ENCODE assay signal across 21 mouse cellular contexts in genomic region chr9:107396397-107396796, GRCm38 (mm10). TPM values are rescaled to one million over a fixed set of nuclear protein-coding genes. Genes with fewer than 3 reads are reported as not detected.
DNase-seq lines count a peak whose midpoint lies in the region; ATAC-seq and TF ChIP-seq lines count a peak whose summit lies in the region.
"Had no signal": no experiment of that assay in that cellular context is flagged by ENCODE, and none has a peak within 500 bp of the region (broad histone marks: within the 10 kb centered on the region; RNA-seq: fewer than 3 reads in every experiment).

No protein-coding gene starts in this region.

- H3K4me3 ChIP-seq in gastrocnemius, adult 2 months: no peak overlapping the region
- H3K4me3 ChIP-seq in liver, postnatal 0 days (ENCODE audit: low read depth, low read length): no peak overlapping the region
- no peak overlapping the region for H3K4me3 ChIP-seq in liver, embryonic 12.5 days
- no peak overlapping the region for H3K4me3 ChIP-seq in CH12.LX (replicated peaks in 1 of 3; ENCODE audit: low read depth in 2 of 3, low read length in 2 of 3, poor library complexity in 1 of 3)
- H3K4me3 ChIP-seq: heart, embryonic 13.5 days; hindbrain, embryonic 15.5 days; midbrain, embryonic 10.5 days had no signal

- DNase-seq in gastrocnemius, adult 2 months: no peak
- DNase-seq in gastrocnemius, postnatal 10 days: no peak
- DNase-seq in liver, postnatal 0 days: no peak
- peak; percentile 8 for DNase-seq in CH12.LX (ENCODE audit: extremely low read depth)
- no peak for DNase-seq in spleen, adult 12 weeks (ENCODE audit: low spot score)
- DNase-seq: embryo, embryonic 11 days; heart, adult 11 months; heart, postnatal 4 days; kidney, adult 2 months; kidney, postnatal 14 days; lung, adult 18-20 months; lung, postnatal 36 days; thymus, postnatal 36 days had no signal

- 19% methylated on average over 4 of the region's 4 CpGs for WGBS in liver, postnatal 0 days (ENCODE audit: insufficient replicate concordance)
- WGBS in liver, embryonic 12.5 days (ENCODE audit: insufficient replicate concordance): 19% methylated on average over 4 of the region's 4 CpGs

- dilution Hi-C loops in CH12.LX (cut with MboI; ENCODE audit: extremely low pct_ligation_motif_present, extremely low pct_unique_long_range_greater_than_20kb, low sequenced_read_pairs): no loop called here

- no peak; the same call in 1 of the 2 replicates for TF ChIP-seq RAD21 in CH12.LX (IDR thresholded peaks at IDR 0.05; ENCODE audit: low read depth, low read length)

- H3K4me2 ChIP-seq in liver, postnatal 0 days (ENCODE audit: low read depth, low read length): no peak overlapping the region
- no peak overlapping the region for H3K4me2 ChIP-seq in liver, embryonic 12.5 days
- H3K4me2 ChIP-seq in CH12.LX (ENCODE audit: insufficient read depth, low read depth, poor library complexity, severe bottlenecking): no peak overlapping the region
- H3K4me2 ChIP-seq: heart, embryonic 13.5 days; hindbrain, embryonic 15.5 days had no signal

- H3K4me1 ChIP-seq in liver, postnatal 0 days (ENCODE audit: insufficient read depth): 0 out of 2 replicates have a peak, but pooled peaks cover 5% of the 10 kb centered on the region
- peaks cover 5% of the 10 kb centered on the region; the same call in 1 of the 2 replicates for H3K4me1 ChIP-seq in liver, embryonic 12.5 days
- peaks cover 3 to 7% of the 10 kb centered on the region in 2 experiments; a peak in 3 of 4 replicates for H3K4me1 ChIP-seq in CH12.LX (ENCODE audit: control insufficient read depth in 1 of 2, insufficient read depth in 2 of 2)

- no peak for ATAC-seq in liver, postnatal 0 days
- no peak for ATAC-seq in liver, embryonic 12.5 days
- ATAC-seq in common myeloid progenitor, adult 5-6 weeks (replicated peaks; ENCODE audit: low read depth, poor library complexity, severe bottlenecking): peak; percentile 60; the same call in 1 of the 2 replicates
- no peak for ATAC-seq in frontal cortex, adult (ENCODE audit: low TSS enrichment)
- ATAC-seq: forebrain, embryonic 16.5 days had no signal

- H3K27ac ChIP-seq in gastrocnemius, adult 2 months: no peak overlapping the region
- H3K27ac ChIP-seq in liver, postnatal 0 days (ENCODE audit: low read depth): no peak overlapping the region
- no peak overlapping the region for H3K27ac ChIP-seq in liver, embryonic 12.5 days
- no peak overlapping the region for H3K27ac ChIP-seq in CH12.LX (ENCODE audit: insufficient read depth, low read depth)
- H3K27ac ChIP-seq: heart, embryonic 13.5 days; hindbrain, embryonic 15.5 days; midbrain, embryonic 10.5 days had no signal

- H3K9me3 ChIP-seq in liver, postnatal 0 days (ENCODE audit: low read length): no peaks in the 10 kb centered on the region
- H3K9me3 ChIP-seq in liver, embryonic 12.5 days (replicated peaks): no peaks in the 10 kb centered on the region
- no peaks in the 10 kb centered on the region for H3K9me3 ChIP-seq in CH12.LX (replicated peaks; ENCODE audit: low read length)
- H3K9me3 ChIP-seq: heart, embryonic 13.5 days; hindbrain, embryonic 15.5 days; midbrain, embryonic 10.5 days had no signal

- H3K79me2 ChIP-seq in CH12.LX (replicated peaks; ENCODE audit: control insufficient read depth, extremely low read depth, insufficient read depth, poor library complexity, severe bottlenecking): no peaks in the 10 kb centered on the region

- H3K9ac ChIP-seq in liver, postnatal 0 days (replicated peaks): no peak overlapping the region
- H3K9ac ChIP-seq in liver, embryonic 12.5 days: no peak overlapping the region
- H3K9ac ChIP-seq in CH12.LX (ENCODE audit: insufficient read depth, low read depth): no peak overlapping the region
- H3K9ac ChIP-seq: heart, embryonic 13.5 days; hindbrain, embryonic 15.5 days had no signal

- no peak for TF ChIP-seq POLR2A in CH12.LX (IDR thresholded peaks at IDR 0.05; ENCODE audit: low read depth, low read length)

- peaks cover 52% of the 10 kb centered on the region for H3K27me3 ChIP-seq in liver, postnatal 0 days (ENCODE audit: insufficient read depth, low read length)
- H3K27me3 ChIP-seq in liver, embryonic 12.5 days (replicated peaks): peaks cover 92% of the 10 kb centered on the region
- H3K27me3 ChIP-seq in CH12.LX (replicated peaks): peaks cover 84% of the 10 kb centered on the region

- in situ Hi-C loops in CH12.LX (cut with MboI; ENCODE audit: low pct_ligation_motif_present, low pct_unique_long_range_greater_than_20kb, low sequenced_read_pairs): no loop called here

- intact Hi-C loops in gastrocnemius, adult 2 months (cut with DNase I): no loop called here

- TF ChIP-seq EP300 in liver, postnatal 0 days (IDR thresholded peaks at IDR 0.05; ENCODE audit: low read depth): no peak
- TF ChIP-seq EP300 in CH12.LX (IDR thresholded peaks at IDR 0.05; ENCODE audit: low read length): no peak

- no peaks in the 10 kb centered on the region for H3K36me3 ChIP-seq in liver, postnatal 0 days (replicated peaks; ENCODE audit: insufficient read depth, low read length)
- no peaks in the 10 kb centered on the region for H3K36me3 ChIP-seq in liver, embryonic 12.5 days
- H3K36me3 ChIP-seq in CH12.LX (replicated peaks in 1 of 2; ENCODE audit: control insufficient read depth in 1 of 2, insufficient read depth in 1 of 2, low read length in 1 of 2): no peaks in the 10 kb centered on the region
- H3K36me3 ChIP-seq: heart, embryonic 13.5 days; hindbrain, embryonic 15.5 days; midbrain, embryonic 10.5 days had no signal

- TF ChIP-seq CTCF in gastrocnemius, adult 2 months (IDR thresholded peaks at IDR 0.05): peak; percentile 20; the same call in 1 of the 2 replicates
- peak; percentile 40 for TF ChIP-seq CTCF in liver, postnatal 0 days (IDR thresholded peaks at IDR 0.05; ENCODE audit: low read depth)
- TF ChIP-seq CTCF in CH12.LX (conservative IDR thresholded peaks at IDR 0.05 in 1 of 2, IDR thresholded peaks at IDR 0.05 in 1 of 2; ENCODE audit: low read depth in 2 of 2, low read length in 2 of 2): peak; percentile 11 to 52; a peak in 2 of 4 replicates

TF ChIP-seq in CH12.LX, 34 proteins besides CTCF, POLR2A, EP300 and RAD21:
- no peak for TF ChIP-seq RCOR1 (conservative IDR thresholded peaks at IDR 0.05; ENCODE audit: low read depth, low read length)
- no peak for TF ChIP-seq ZNF384 (IDR thresholded peaks at IDR 0.05; ENCODE audit: low read depth, low read length)
- TF ChIP-seq SMC3 (IDR thresholded peaks at IDR 0.05; ENCODE audit: low read depth, low read length): peak; percentile 20
- TF ChIP-seq NELFE (IDR thresholded peaks at IDR 0.05; ENCODE audit: low read depth, low read length): no peak

RNA-seq across cellular contexts. Expression of gene Cacna2d2, which starts 3.0 kb away (rescaled TPM):
- total RNA-seq in gastrocnemius, adult 2 months (2021): under 1 TPM; 0.28 to 0.73 TPM
- total RNA-seq in gastrocnemius, postnatal 10 days (2021): 1 to 10 TPM; 2.1 to 2.4 TPM
- polyA plus RNA-seq in liver, postnatal 0 days (2015; fragmentation: Nextera tagmentation; extraction: Ambion mirVana): not detected in 2 replicates
- polyA plus RNA-seq in liver, embryonic 12.5 days (2016; fragmentation: Nextera tagmentation; extraction: Ambion mirVana): 0.02 and 0.13 TPM in 2 replicates
- total RNA-seq in CH12.LX (2012; rRNA removed): 0.04 TPM in 1 of 2 replicates, not detected in the other
- total RNA-seq in CH12.LX (2014; rRNA removed): not detected in 2 replicates
- polyA plus RNA-seq in CH12.LX (2012; ENCODE audit: insufficient read length, low read depth): not detected in 2 replicates
- 0.19 and 0.37 TPM in 2 replicates for total RNA-seq in common myeloid progenitor, adult 5-6 weeks (2017)
- total RNA-seq: monocyte, adult 5-6 weeks had no signal

RNA-seq across cellular contexts. Expression of gene 6430571L13Rik, which starts 56.0 kb away (rescaled TPM):
- total RNA-seq in gastrocnemius, adult 2 months (2021): 10 to 100 TPM; 37.9 to 49.6 TPM
- total RNA-seq in gastrocnemius, postnatal 10 days (2021): 10 to 100 TPM; 29.4 to 54.7 TPM
- polyA plus RNA-seq in liver, postnatal 0 days (2015; fragmentation: Nextera tagmentation; extraction: Ambion mirVana): 0.14 and 0.22 TPM in 2 replicates
- polyA plus RNA-seq in liver, embryonic 12.5 days (2016; fragmentation: Nextera tagmentation; extraction: Ambion mirVana): 0.06 and 0.10 TPM in 2 replicates
- total RNA-seq in CH12.LX (2012; rRNA removed) (0.34 and 0.72 TPM in 2 replicates), CH12.LX (2014; rRNA removed) (0.11 TPM in 1 of 2 replicates, not detected in the other)
- 0.09 and 0.10 TPM in 2 replicates for polyA plus RNA-seq in CH12.LX (2012; ENCODE audit: insufficient read length, low read depth)
- 0.23 and 0.44 TPM in 2 replicates for total RNA-seq in common myeloid progenitor, adult 5-6 weeks (2017)
- total RNA-seq: monocyte, adult 5-6 weeks had no signal

RNA-seq across cellular contexts. Expression of gene Hemk1, which starts 58.2 kb away (rescaled TPM):
- 10 to 100 TPM; 11.6 to 14.4 TPM for total RNA-seq in gastrocnemius, adult 2 months (2021)
- 10 to 100 TPM; 12.8 to 14.4 TPM for total RNA-seq in gastrocnemius, postnatal 10 days (2021)
- 2.5 and 3.2 TPM in 2 replicates for polyA plus RNA-seq in liver, postnatal 0 days (2015; fragmentation: Nextera tagmentation; extraction: Ambion mirVana)
- polyA plus RNA-seq in liver, embryonic 12.5 days (2016; fragmentation: Nextera tagmentation; extraction: Ambion mirVana): 4.9 and 5.0 TPM in 2 replicates
- total RNA-seq in CH12.LX (2012; rRNA removed): 12.2 and 20.5 TPM in 2 replicates
- 10.8 and 12.1 TPM in 2 replicates for total RNA-seq in CH12.LX (2014; rRNA removed)
- polyA plus RNA-seq in CH12.LX (2012; ENCODE audit: insufficient read length, low read depth): 11.9 TPM in 2 replicates
- total RNA-seq in common myeloid progenitor, adult 5-6 weeks (2017): 8.1 and 16.1 TPM in 2 replicates

Comparison
In these comparisons a context has a peak if more than half of its experiments do, and no peak if none do; other contexts are left out.
1. RNA of gene 6430571L13Rik, which starts 56.0 kb away (total RNA-seq): 29.4 to 54.7 TPM in gastrocnemius, postnatal 10 days and 37.9 to 49.6 TPM in gastrocnemius, adult 2 months; 0.11 to 0.72 TPM in CH12.LX and 0.23 to 0.44 TPM in common myeloid progenitor, adult 5-6 weeks; every median in the first group is over 10 times any median in the second.
2. Peak in every context shown above with its lines, with median percentiles within 50 percentile points of each other: CTCF ChIP-seq.